In the genomic region with DNA sequence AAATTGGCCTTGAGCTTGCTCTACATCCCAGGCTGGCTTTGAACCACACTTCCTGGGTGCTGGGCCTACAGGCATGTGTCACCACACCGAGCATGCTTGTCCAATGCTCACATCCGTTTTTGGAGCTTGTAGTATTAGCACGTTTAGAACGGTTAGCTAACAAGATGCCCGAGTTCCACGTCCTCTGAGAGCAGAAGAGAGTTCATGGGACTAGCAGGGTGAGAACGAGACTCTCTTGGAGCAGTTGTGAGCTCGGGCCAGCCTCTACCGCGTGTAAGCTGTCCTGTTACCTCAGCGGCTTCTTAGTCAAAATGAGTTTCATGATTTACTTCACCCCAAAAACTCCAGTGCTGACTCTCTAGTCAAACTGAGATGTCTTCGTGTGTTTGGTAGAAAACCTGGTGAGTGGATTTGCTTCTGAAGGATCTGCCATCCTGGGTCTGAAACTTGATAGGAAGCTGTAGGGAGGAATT, we compare ENCODE assay signal across 1 mouse cellular context.
A peak's percentile ranks its signal among the peaks of the same experiment; 100 is the strongest.
TF ChIP-seq lines count a peak whose summit lies in the region.

No protein-coding gene starts in this region.

TF ChIP-seq in CH12.LX, 34 proteins besides CTCF, POLR2A, EP300 and RAD21 (continued from another document):
- TF ChIP-seq POLR2AphosphoS2 (IDR thresholded peaks at IDR 0.05; ENCODE audit: low read depth, low read length) (peak; percentile 83), ELF1 (IDR thresholded peaks at IDR 0.05; ENCODE audit: low read depth, low read length) (peak; percentile 86), E2F4 (IDR thresholded peaks at IDR 0.05; ENCODE audit: insufficient replicate concordance, low read depth, low read length) (no peak)
TF ChIP-seq in CH12.LX: peak in this region for 22.
